Mouse (Mus musculus) forebrain, embryonic 10.5 days (tissue): ENCODE results near the gene Kif16b. TPM values are rescaled to one million over a fixed set of nuclear protein-coding genes. Genes with fewer than 3 reads are reported as not detected.
A peak's percentile ranks its signal among the peaks of the same experiment; 100 is the strongest.

Experiments
- DNase-seq: peaks from one replicate; pipeline ENCODE4 v3.0.0-alpha.2; 2017; ENCODE audit warnings: low spot score; ENCODE audit errors: extremely low spot score
- H3K27ac ChIP-seq: fragments of 300-500 bp; sonication (generic); 2 replicates; pipeline ENCODE4 v1.5.1; 2016; ENCODE audit warnings: mild to moderate bottlenecking
- H3K27me3 ChIP-seq: fragments of 300-500 bp; sonication (generic); 2 replicates; pipeline ENCODE4 v1.6.1; 2016; ENCODE audit warnings: mild to moderate bottlenecking; ENCODE audit not compliant: poor library complexity, severe bottlenecking
- H3K36me3 ChIP-seq: fragments of 300-500 bp; sonication (generic); replicated peaks from 2 replicates; pipeline ENCODE4 v1.6.1; 2016; ENCODE audit warnings: mild to moderate bottlenecking, moderate library complexity
- H3K4me1 ChIP-seq: fragments of 300-500 bp; sonication (generic); 2 replicates; pipeline ENCODE4 v1.6.1; 2016
- H3K4me3 ChIP-seq: fragments of 300-500 bp; sonication (generic); 2 replicates; pipeline ENCODE4 v1.5.1; 2016; ENCODE audit warnings: mild to moderate bottlenecking, moderate library complexity
- H3K9me3 ChIP-seq: fragments of 300-500 bp; sonication (generic); 2 replicates; pipeline ENCODE4 v1.6.1; 2016; ENCODE audit warnings: mild to moderate bottlenecking, moderate library complexity
- WGBS: fragments of 180-500 bp; shearing (Covaris S2); methylation state at CpG from one replicate; pipeline ENCODE4 v1.1.7; 2016; 5-methylcytosine and 5-hydroxymethylcytosine counted together
- polyA plus RNA-seq: library from polyadenylated mRNA; unstranded; fragments of >200 nt; fragmentation: Nextera tagmentation; extraction: Ambion mirVana; gene quantifications from 2 replicates; pipeline ENCODE4 v1.2.1, GENCODE M21; 2016

Kif16b gene
- polyA plus RNA-seq: 6.8 and 8.5 TPM in 2 replicates

DNA sequence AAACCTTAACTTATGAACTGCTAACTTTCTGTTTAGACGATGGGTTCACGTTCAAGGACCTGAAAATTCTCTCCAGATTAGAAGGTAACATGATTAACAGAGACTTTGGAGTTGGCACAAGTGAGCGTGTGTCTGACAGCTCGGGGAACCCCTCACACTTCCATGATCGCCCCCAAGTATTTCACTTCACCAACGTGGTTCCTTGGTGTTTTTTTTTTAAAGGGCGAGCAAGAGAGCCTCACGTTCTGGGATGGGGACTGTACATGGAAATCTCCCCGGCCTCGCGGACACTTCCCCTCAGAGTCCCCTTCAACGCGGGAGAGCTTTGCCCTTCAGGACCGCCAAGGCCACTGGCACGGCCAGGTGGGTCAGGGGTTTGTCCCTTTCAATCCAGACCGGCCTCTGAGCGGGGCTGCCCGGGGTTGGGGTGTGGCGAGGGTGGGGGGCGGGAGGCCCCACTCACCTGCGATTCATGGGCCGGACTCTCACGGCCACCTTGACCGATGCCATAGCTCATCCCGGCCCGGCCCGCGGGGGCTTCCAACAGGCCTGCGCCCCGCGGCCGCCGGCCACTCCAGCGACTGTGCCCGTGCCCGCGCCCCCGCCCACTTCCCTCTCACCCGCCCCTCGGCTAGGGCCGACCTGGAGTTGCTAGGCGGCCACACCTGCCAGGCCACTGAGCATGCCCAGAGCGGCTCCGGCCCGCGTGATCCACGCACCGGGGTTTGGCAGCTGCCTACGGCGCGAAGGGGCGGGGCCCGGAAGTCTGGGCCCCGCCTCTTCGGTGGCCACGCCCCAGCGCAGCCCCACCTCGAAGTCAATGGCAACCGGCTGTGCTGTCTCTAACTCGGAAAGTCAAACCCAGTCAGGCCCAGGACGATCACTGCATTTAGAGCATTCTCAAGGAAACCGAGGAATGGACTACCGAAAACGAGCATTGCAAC, at the start of gene Kif16b:
TSS of gene Kif16b (minus strand) at position 670 of the 944 bp plus-strand sequence.
- peak within 1 kb of the TSS; percentile 75 for H3K4me3 ChIP-seq
- peak within 1 kb of the TSS; percentile 90 for H3K27ac ChIP-seq
- 2% methylated on average over 64 of the region's 64 CpGs for WGBS
- peaks cover 5% of the 10 kb centered on the region; the same call in 1 of the 2 replicates for H3K27me3 ChIP-seq
- no peaks in the 10 kb centered on the region for H3K9me3 ChIP-seq
- peaks cover 33% of the 10 kb centered on the region for H3K4me1 ChIP-seq
- peak; percentile 91 for DNase-seq
- no peaks in the 10 kb centered on the region for H3K36me3 ChIP-seq

DNA sequence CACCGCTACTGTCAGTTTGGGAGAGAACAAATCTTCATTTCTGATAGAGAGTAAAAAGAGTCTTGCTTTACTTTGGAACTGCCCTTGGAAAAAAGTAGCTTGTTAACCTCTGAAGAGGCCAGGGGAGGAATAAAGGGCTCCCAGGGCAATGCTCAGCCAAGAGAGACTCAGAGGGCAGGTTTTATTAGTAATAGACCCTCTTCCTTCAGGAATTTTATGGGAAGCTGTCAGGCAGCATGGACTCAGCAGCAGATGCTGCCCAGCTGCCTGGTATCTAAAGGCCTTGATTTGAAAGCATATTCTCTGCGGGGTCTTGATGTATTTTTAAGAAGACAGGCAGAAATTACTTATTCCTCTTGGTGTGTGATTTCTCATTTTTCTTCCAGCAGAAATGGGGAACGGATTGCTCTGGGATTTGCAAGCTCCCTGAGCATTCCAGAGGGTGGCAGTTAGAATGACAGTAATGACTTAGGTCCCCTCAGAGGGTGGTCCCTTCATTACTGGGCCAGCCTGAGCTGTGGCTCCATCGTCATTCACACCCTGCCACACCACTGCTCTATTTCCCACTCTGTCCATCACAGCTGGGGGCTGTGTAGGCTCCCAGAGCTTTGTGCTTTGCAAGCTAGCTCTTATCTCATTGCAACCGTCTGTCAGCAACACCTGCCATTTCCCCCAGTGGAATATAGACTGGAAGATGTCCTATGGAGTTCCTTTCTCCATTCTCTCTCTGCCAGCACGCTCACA, 39.7 kb upstream of the Kif16b start:
- Histone ChIP-seq H3K4me1 (no peaks in the 10 kb centered on the region), H3K27ac (no peak overlapping the region), H3K27me3 (no peaks in the 10 kb centered on the region), H3K9me3 (no peaks in the 10 kb centered on the region), H3K36me3 (no peaks in the 10 kb centered on the region), H3K4me3 (no peak overlapping the region)
- no peak for DNase-seq
- 71% methylated on average over 6 of the region's 6 CpGs for WGBS

DNA sequence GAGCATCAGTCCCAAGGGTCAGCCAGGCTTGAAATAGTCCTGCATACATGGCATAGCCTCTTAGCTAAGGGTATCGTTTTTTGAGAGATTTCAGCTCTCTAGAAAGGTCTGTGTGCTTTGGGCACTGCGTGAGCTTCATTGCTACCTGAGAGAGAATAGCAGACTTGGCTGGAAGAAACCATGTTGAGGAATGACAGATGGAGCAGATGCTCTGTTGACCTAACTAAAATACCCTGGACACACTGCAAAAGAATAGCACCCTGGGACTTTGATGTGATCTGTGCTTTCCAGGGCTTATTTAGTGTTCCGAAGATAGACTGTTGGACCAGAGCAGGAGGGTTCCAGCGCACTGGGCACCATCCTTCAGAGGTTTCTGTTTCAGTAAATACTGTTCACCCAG, 29.1 kb upstream of the Kif16b start:
- H3K27ac ChIP-seq: no peak overlapping the region
- H3K4me3 ChIP-seq: no peak overlapping the region
- no peaks in the 10 kb centered on the region for H3K4me1 ChIP-seq
- H3K36me3 ChIP-seq: no peaks in the 10 kb centered on the region
- no peaks in the 10 kb centered on the region for H3K9me3 ChIP-seq
- no peak for DNase-seq
- 84% methylated on average over 4 of the region's 4 CpGs for WGBS
- H3K27me3 ChIP-seq: no peaks in the 10 kb centered on the region

DNA sequence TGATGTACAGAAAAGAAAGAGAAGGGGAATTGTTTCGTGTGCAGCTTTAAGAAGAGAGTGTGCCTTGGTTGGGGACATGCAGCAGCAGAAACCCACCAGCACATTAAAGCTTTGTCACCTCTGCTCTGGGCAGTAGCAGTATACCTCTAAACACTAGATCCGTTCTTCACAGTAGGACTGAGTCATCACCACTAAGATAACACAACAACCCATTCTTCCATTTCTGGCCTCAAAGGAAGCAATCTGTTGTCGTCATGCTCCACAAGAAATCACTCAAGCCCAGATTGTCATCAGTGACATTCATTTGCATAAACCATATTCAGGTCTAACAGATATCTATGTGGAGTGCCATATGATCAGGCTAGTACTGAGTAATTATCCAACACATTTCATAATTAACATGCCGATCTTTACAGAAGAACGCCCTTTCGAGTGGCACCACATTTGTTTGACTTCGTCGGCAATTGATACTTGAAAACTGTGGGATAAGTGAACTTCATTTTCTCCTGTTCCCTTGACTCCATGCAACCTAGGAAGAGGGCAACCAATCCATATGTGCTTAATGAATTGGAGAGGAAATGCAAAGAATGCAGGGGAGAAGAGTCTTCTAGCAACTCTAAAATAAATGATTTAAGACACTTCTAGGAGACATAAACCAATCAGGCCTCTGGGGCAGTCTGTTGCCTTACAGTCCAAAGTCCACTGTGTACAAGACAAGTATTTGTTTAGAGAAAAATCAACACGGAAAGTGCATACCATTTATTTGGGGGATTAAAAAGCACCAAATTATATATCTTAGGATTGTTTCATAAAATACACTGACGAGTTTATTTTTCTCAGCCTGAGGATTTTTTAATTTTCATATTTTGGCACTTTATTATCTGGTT, 28.1 kb upstream of the Kif16b start:
- WGBS: 91% methylated on average over 10 of the region's 10 CpGs
- H3K4me1 ChIP-seq: no peaks in the 10 kb centered on the region
- no peak for DNase-seq

DNA sequence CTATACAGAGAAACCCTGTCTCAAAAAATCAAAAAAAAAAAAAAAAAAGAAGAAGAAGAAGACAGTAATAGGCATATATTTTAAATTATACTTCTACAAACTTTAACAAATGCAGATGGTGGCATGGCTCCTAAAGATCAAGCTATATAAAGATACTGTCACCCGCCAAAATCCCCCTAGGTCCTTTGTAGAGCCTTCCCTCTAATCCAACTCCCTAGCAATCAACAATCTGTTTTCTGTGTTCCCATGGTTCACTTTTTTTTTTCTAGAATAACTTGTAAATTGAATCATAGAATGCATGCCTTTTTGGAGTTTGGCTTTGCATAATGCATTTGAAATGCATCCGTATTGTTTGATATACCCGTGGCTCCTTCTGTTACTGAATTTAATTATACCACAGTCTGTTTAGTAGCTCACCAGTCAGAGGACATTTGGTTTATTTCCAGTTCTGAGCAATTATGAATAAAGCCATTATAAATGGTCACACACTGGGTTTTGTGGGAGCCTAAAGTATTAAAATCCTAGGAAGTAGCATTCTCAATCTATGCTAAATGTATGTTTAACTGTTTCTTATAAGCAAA, 9.6 kb upstream of the Kif16b start:
- Histone ChIP-seq H3K36me3 (no peaks in the 10 kb centered on the region), H3K27ac (no peak overlapping the region), H3K27me3 (no peaks in the 10 kb centered on the region), H3K4me3 (no peak overlapping the region), H3K9me3 (no peaks in the 10 kb centered on the region), H3K4me1 (no peaks in the 10 kb centered on the region)
- WGBS: 90% methylated on average over 3 of the region's 3 CpGs
- no peak for DNase-seq

More for the DNA sequence above, 28.1 kb upstream of the Kif16b start:
- H3K4me3 ChIP-seq: no peak overlapping the region
- H3K9me3 ChIP-seq: no peaks in the 10 kb centered on the region
- no peaks in the 10 kb centered on the region for H3K36me3 ChIP-seq
- no peak overlapping the region for H3K27ac ChIP-seq
- no peaks in the 10 kb centered on the region for H3K27me3 ChIP-seq

DNA sequence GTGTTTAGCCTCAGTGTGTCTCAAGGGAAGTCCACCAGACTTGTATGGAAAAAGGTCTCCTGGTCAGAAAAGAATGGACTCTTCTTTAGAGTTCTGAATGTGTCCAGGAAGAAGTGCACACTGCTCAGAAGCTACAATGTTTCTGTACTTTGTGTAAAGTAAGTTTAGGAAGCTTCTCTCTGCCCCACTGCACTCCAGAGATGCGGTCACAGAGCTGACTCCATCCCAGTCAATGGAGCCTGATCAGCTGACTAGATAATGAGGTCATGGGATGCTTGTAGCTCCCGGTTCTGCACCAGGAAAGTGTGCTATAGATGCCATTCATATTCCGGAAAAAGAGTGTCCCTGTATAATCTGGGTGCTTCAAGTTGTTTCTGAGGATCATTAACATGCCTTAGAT, 7.9 kb upstream of the Kif16b start:
- no peaks in the 10 kb centered on the region for H3K9me3 ChIP-seq

DNA sequence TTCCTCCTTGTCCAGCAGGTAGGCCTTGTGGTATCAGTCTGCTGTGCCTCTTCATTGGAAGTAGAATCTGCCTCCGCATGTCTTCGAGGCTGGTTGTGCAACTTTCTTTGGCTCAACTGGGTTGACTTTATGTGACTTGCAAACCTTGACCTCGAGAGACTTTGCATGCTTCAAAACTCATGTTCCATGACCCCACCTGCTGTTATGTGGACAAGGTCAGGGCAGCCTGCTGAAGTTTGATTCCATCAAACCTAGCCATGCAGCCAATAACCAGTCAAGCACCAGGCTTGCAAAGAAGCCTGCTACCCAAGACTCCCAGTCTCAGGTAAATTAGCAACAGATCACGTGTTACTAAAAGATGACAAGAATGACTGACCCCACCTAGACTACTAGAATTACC, 5.7 kb upstream of the Kif16b start:
- DNase-seq: no peak
- no peaks in the 10 kb centered on the region for H3K9me3 ChIP-seq
- H3K4me3 ChIP-seq: no peak overlapping the region
- H3K27me3 ChIP-seq: peaks cover 4% of the 10 kb centered on the region; the same call in 1 of the 2 replicates
- peaks cover 16% of the 10 kb centered on the region for H3K4me1 ChIP-seq
- no peaks in the 10 kb centered on the region for H3K36me3 ChIP-seq
- H3K27ac ChIP-seq: no peak overlapping the region
- WGBS: 92% methylated on average over 4 of the region's 4 CpGs

More for the DNA sequence above, 7.9 kb upstream of the Kif16b start:
- Histone ChIP-seq H3K4me1 (no peaks in the 10 kb centered on the region), H3K27me3 (no peaks in the 10 kb centered on the region), H3K27ac (no peak overlapping the region), H3K4me3 (no peak overlapping the region), H3K36me3 (no peaks in the 10 kb centered on the region)
- no peak for DNase-seq
- WGBS: 81% methylated on average over 3 of the region's 3 CpGs

DNA sequence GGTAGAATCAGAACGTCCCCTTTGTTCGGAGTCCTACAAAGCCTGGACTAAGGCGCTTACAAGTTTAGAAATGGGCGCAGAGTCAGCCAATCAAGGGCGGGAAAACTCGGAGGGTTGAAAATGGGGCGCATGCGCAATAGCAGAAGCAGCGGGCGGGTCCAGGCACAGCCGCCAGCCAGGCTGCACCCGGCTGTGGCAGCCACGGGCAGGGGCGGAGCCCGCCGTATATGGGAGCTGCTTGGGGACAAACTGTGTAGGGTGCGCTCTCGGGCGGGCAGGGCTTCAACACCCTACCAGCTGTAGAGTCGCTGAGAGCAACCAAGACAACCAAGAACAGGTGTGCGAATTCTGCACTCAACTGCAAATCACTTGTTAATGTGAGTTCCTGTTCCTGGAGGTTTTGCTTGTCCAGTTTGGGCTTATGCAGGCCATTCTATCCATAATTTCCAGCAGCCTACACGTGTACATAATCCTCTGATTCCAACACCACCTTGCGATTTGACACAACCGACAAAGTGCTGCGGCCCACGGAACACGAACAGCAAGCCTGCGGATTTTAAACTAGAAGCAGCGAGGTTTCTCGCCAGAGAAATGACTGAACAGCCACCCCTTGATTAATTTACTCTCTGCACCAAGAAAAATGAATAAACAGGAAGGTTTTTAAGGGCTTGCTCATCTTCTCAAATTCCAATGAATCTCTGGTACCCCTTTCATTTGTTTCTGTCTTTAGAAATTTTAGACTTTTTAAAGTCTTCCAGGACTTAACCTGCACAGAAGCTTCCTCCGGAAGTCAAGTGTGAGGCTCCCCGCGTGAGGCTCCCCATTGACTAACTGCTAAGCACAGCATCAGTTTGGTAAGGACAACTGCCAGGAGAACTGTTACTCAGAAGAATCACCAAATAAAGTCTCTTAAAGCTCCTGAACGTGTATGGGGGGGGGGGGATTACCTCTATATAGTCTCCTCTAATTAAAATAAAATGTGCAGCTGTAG, 1.9 kb upstream of the Kif16b start:
- DNase-seq: peak; percentile 91
- peak overlapping the region; percentile 51 for H3K4me3 ChIP-seq
- H3K36me3 ChIP-seq: no peaks in the 10 kb centered on the region
- H3K4me1 ChIP-seq: peaks cover 33% of the 10 kb centered on the region
- peaks cover 5% of the 10 kb centered on the region; the same call in 1 of the 2 replicates for H3K27me3 ChIP-seq
- H3K9me3 ChIP-seq: no peaks in the 10 kb centered on the region
- 11% methylated on average over 34 of the region's 34 CpGs for WGBS
- peak overlapping the region; percentile 82 for H3K27ac ChIP-seq

DNA sequence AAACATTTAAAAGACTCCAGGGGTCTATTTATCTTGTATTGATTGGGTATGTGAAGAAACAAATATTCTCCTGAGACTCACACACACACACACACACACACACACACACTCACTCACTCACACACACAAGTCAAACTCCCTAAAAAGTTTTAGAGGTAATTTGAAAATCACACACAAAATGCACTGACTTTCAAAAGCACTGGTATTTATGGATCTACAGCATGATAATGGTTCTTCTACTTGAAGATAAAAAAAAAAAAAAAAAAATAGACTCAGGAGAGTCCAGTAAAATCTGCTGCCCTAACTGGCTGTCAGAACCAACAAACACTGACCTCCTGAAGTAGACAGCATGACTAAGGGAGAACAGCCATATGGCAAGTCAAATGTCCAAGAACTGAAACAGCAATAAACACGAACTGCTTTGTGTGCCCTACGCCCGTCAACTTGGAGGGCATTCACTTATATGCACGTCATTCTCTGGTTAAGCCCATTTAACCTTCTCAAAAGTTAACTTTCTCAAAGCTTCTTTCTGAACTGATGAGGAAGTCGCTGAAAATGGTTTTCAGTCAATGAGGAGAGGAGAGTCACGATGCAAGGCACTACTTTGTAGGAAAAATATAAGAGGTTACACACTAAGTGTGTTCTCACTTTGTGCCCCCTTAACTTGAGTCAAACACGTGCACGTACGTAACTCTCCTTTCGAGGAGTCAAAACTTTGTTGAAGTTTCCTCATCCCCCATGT, 1.0 kb downstream of the Kif16b start:
- peak overlapping the region; percentile 75 for H3K4me3 ChIP-seq
- H3K4me1 ChIP-seq: peaks cover 33% of the 10 kb centered on the region
- H3K36me3 ChIP-seq: no peaks in the 10 kb centered on the region
- 68% methylated on average over 10 of the region's 10 CpGs for WGBS
- no peaks in the 10 kb centered on the region for H3K9me3 ChIP-seq
- no peak overlapping the region for H3K27ac ChIP-seq
- H3K27me3 ChIP-seq: peaks cover 5% of the 10 kb centered on the region; the same call in 1 of the 2 replicates
- DNase-seq: no peak

DNA sequence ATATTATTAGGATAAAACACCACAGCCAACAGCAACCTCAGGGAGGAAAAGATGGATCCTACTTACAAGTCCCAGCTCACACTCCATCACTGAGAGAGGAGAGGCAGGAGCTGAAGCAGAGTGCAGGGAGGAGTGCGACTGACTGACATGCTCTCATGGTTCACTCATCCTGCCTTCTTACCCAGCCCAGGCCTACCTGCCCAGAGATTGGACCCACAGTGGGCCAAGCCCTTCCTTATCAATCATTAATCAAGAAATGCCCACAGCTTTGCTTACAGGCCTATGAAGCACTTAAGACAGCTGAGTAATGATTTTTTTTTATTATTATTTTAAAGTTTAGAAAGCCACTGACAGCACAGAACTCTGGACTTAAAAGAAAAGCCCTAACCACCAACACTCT, 7.6 kb downstream of the Kif16b start:
- Histone ChIP-seq H3K36me3 (no peaks in the 10 kb centered on the region), H3K27ac (no peak overlapping the region), H3K9me3 (no peaks in the 10 kb centered on the region), H3K27me3 (no peaks in the 10 kb centered on the region), H3K4me1 (peaks cover 6% of the 10 kb centered on the region), H3K4me3 (no peak overlapping the region)
- DNase-seq: no peak
- 83% methylated on average over 1 of the region's 1 CpGs for WGBS

DNA sequence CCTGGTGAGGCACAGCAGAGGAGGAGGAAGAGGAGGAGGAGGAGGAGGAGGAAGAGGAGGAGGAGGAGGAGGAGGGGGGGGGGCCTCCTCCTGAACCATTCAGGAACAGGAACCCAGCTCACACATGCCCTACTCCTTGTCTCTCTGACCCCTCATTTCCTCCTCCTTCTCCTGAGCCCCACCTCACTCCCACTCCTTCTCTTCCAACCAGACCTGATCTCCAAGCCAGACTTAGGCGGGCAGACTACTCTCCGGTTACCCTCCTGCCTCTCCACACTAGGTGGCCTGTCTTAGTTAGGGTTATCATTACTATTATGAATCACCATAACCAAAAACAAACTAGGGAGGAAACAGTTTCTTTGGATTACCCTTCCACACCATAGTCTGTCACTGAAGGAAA, 10.0 kb downstream of the Kif16b start:
- Histone ChIP-seq H3K36me3 (no peaks in the 10 kb centered on the region), H3K27ac (no peak overlapping the region), H3K4me1 (peaks cover 6% of the 10 kb centered on the region), H3K27me3 (no peaks in the 10 kb centered on the region), H3K9me3 (no peaks in the 10 kb centered on the region), H3K4me3 (no peak overlapping the region)
- no peak for DNase-seq
- WGBS: 70% methylated on average over 2 of the region's 2 CpGs
